ENCODE assay signal across 15 mouse cellular contexts in genomic region chr9:95525376-95525775, GRCm38 (mm10).
"Had no signal": no experiment of that assay in that cellular context is flagged by ENCODE, and none has a peak within 500 bp of the region (broad histone marks: within the 10 kb centered on the region; RNA-seq: fewer than 3 reads in every experiment).

No protein-coding gene starts in this region.

- DNase-seq: forebrain, postnatal 0 days; gastrocnemius, adult 2 months; gastrocnemius, postnatal 25 days; gastrocnemius, postnatal 36 days had no signal

- H3K4me1 ChIP-seq: embryonic facial prominence, embryonic 12.5 days; embryonic facial prominence, embryonic 13.5 days; embryonic facial prominence, embryonic 15.5 days; forebrain, embryonic 10.5 days; forebrain, embryonic 12.5 days; forebrain, embryonic 13.5 days; forebrain, embryonic 15.5 days had no signal

- H3K4me2 ChIP-seq: embryonic facial prominence, embryonic 12.5 days; embryonic facial prominence, embryonic 13.5 days; embryonic facial prominence, embryonic 15.5 days; forebrain, embryonic 12.5 days; forebrain, embryonic 13.5 days; forebrain, embryonic 15.5 days had no signal

- H3K36me3 ChIP-seq: embryonic facial prominence, embryonic 10.5 days; embryonic facial prominence, embryonic 12.5 days; embryonic facial prominence, embryonic 13.5 days; embryonic facial prominence, embryonic 15.5 days; forebrain, embryonic 10.5 days; forebrain, embryonic 12.5 days; forebrain, embryonic 15.5 days had no signal

- H3K9ac ChIP-seq: embryonic facial prominence, embryonic 12.5 days; embryonic facial prominence, embryonic 13.5 days; embryonic facial prominence, embryonic 15.5 days; forebrain, embryonic 12.5 days; forebrain, embryonic 13.5 days; forebrain, embryonic 15.5 days; forebrain, postnatal 0 days had no signal

- H3K4me3 ChIP-seq: embryonic facial prominence, embryonic 10.5 days; embryonic facial prominence, embryonic 12.5 days; embryonic facial prominence, embryonic 13.5 days; embryonic facial prominence, embryonic 15.5 days; erythroblast, embryonic 14.5 days; forebrain, embryonic 10.5 days; forebrain, embryonic 12.5 days; forebrain, embryonic 13.5 days; forebrain, embryonic 15.5 days; gastrocnemius, adult 2 months; heart, adult 2 months had no signal

- ATAC-seq: forebrain, embryonic 13.5 days; forebrain, embryonic 14.5 days; forebrain, embryonic 15.5 days had no signal

- H3K27ac ChIP-seq: embryonic facial prominence, embryonic 10.5 days; embryonic facial prominence, embryonic 12.5 days; embryonic facial prominence, embryonic 13.5 days; embryonic facial prominence, embryonic 15.5 days; forebrain, embryonic 10.5 days; forebrain, embryonic 12.5 days; forebrain, embryonic 13.5 days; forebrain, embryonic 15.5 days; gastrocnemius, adult 2 months; heart, adult 2 months had no signal

- H3K27me3 ChIP-seq: embryonic facial prominence, embryonic 12.5 days; embryonic facial prominence, embryonic 13.5 days; embryonic facial prominence, embryonic 15.5 days; forebrain, embryonic 12.5 days; forebrain, embryonic 13.5 days; forebrain, embryonic 15.5 days had no signal

- H3K9me3 ChIP-seq: embryonic facial prominence, embryonic 10.5 days; embryonic facial prominence, embryonic 12.5 days; embryonic facial prominence, embryonic 13.5 days; embryonic facial prominence, embryonic 15.5 days; forebrain, embryonic 10.5 days; forebrain, embryonic 12.5 days; forebrain, embryonic 13.5 days; forebrain, embryonic 15.5 days had no signal
